Mouse (Mus musculus) G1E (cell line): ENCODE data around the gene Pld6. TPM values are rescaled to one million over a fixed set of nuclear protein-coding genes. Genes with fewer than 3 reads are reported as not detected.

Experiments used
- ATAC-seq: 2 replicates; pipeline ENCODE4 v1.8.0; 2016; ENCODE audit warnings: mild to moderate bottlenecking; ENCODE audit not compliant: insufficient number of reproducible peaks, poor library complexity, low FRiP score, severe bottlenecking; ENCODE audit errors: extremely low read depth
- DNase-seq: peaks from one replicate; pipeline ENCODE4 v3.0.0; 2012; ENCODE audit warnings: low spot score
- H3K27me3 ChIP-seq: 2 replicates; pipeline ENCODE4 v1.6.1; 2012; ENCODE audit warnings: mild to moderate bottlenecking, low read length, inconsistent platforms; ENCODE audit not compliant: insufficient read depth
- H3K36me3 ChIP-seq: replicated peaks from 2 replicates; pipeline ENCODE3; 2012; ENCODE audit warnings: mild to moderate bottlenecking, inconsistent platforms
- H3K4me1 ChIP-seq: 2 replicates; pipeline ENCODE4 v1.6.1; 2012; ENCODE audit warnings: low read depth, low read length, inconsistent platforms, mixed read lengths; ENCODE audit not compliant: insufficient read depth
- H3K4me3 ChIP-seq: 2 replicates; pipeline ENCODE4 v1.5.1; 2012; ENCODE audit warnings: low read depth, mild to moderate bottlenecking, inconsistent platforms, low read length, moderate library complexity, mixed read lengths
- H3K9me3 ChIP-seq: replicated peaks from 2 replicates; pipeline ENCODE4 v1.6.1; 2012; ENCODE audit warnings: inconsistent platforms
- CTCF ChIP-seq: IDR thresholded peaks from 2 replicates; pipeline ENCODE4 v1.5.1; 2012; ENCODE audit warnings: low read depth, low read length, inconsistent platforms, mixed read lengths
- GATA1 ChIP-seq: IDR thresholded peaks from 2 replicates; pipeline ENCODE4 v1.6.1; 2012; ENCODE audit warnings: borderline replicate concordance, low read length, inconsistent platforms, mixed read lengths
- GATA2 ChIP-seq: IDR thresholded peaks from 2 replicates; pipeline ENCODE4 v1.6.1; 2012; ENCODE audit warnings: low read depth, low read length, inconsistent platforms, borderline replicate concordance
- POLR2AphosphoS5 ChIP-seq: IDR thresholded peaks from 2 replicates; pipeline ENCODE4 v1.6.1; 2012; ENCODE audit warnings: low read depth, low read length, inconsistent platforms; ENCODE audit not compliant: insufficient replicate concordance
- TAL1 ChIP-seq: conservative IDR thresholded peaks from 2 replicates; pipeline ENCODE4 v1.6.1; 2012; ENCODE audit warnings: low read depth, low read length, inconsistent platforms, mixed read lengths
- polyA plus RNA-seq: library from polyadenylated mRNA; stranded (reverse); fragments of >175 nt; gene quantifications from 2 replicates; pipeline ENCODE4 v1.2.3, GENCODE M21; 2012
- total RNA-seq, 2 experiments: library from RNA; stranded (forward) in 1 of 2; stranded (reverse) in 1 of 2; fragments of 200-1000 nt in 1 of 2; fragments of >200 nt in 1 of 2; fragmentation: Nextera tagmentation in 1 of 2; gene quantifications; 2 replicates each; pipeline ENCODE4 v1.2.3; 2014 to 2017

Pld6 gene
- total and polyA plus RNA-seq, 3 experiments = not detected

DNA sequence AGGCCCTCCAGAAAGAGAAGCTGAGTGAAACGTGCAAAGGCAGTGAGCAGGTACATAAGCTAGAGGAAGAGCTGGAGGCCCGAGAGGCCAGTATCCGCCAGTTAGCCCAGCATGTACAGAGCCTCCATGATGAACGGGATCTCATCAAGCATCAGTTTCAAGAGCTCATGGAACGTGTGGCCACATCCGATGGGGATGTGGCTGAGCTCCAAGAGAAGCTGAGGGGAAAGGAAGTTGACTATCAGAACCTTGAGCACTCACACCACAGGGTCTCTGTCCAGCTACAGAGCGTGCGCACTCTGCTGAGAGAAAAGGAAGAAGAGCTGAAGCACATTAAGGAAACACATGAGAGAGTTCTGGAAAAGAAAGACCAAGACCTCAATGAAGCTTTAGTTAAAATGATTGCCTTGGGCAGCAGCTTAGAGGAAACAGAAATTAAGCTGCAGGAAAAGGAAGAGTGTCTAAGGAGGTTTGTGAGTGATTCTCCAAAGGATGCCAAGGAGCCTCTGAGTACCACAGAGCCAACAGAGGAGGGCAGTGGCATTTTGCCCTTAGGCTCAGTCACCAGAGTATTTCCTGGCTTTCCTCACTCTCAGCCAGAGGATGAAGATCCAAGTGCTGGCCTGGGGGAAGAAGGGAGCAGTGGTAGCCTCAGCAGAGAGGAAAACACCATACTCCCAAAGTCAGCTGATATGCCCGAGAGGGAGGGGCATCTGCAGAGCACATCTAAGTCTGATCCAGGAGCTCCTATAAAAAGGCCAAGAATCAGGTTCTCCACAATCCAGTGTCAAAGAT is 29.1 kb downstream of the Pld6 start:
- no peak overlapping the region for H3K4me3 ChIP-seq
- peaks cover 90% of the 10 kb centered on the region for H3K36me3 ChIP-seq
- ATAC-seq (no peak), DNase-seq (no peak)
- H3K27me3 ChIP-seq = no peaks in the 10 kb centered on the region
- H3K9me3 ChIP-seq = no peaks in the 10 kb centered on the region
- no peaks in the 10 kb centered on the region for H3K4me1 ChIP-seq
- TF ChIP-seq POLR2AphosphoS5 (no peak), GATA2 (no peak), CTCF (no peak), GATA1 (no peak), TAL1 (no peak)

DNA sequence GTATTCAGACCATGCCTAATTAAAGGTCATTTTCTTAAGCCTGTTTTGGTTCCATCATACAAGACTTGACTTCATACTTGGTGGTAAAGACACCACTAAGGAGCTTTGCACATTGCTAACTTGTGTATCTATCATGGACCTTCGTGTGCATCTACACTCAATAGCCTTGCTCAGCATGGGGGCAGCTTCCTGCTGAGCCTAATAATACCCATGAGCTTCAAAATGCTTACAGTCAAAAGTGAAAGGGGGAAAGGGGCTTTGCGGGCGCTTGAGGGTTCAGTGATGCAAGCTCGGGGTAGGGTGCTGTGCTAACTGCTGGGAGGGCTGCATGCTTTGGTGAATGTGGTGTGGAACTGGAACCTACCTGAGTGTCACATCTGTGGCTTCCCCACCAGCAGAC is 31.1 kb downstream of the Pld6 start:
- H3K36me3 ChIP-seq = peaks cover 92% of the 10 kb centered on the region
- no peaks in the 10 kb centered on the region for H3K4me1 ChIP-seq

DNA sequence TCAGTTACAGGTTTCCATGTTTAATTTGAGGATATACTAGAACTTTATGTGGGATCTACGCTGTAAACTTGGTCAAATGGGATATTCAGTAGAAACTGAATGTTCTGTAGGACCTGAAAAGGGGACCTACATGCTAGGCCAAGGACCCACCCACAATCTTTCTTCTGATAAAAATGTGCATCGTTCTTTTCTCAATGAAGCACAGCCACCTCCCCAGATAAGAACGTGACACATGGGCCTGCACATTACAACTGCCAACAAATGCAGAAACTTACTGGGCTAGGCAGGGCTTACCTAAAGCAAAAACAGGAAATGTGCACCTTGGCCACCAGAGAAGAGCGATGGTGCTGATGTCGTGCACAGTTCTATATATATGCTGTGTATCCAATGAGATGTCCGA is 32.9 kb downstream of the Pld6 start:
- peaks cover 92% of the 10 kb centered on the region for H3K36me3 ChIP-seq
- H3K4me1 ChIP-seq = no peaks in the 10 kb centered on the region
- no peaks in the 10 kb centered on the region for H3K27me3 ChIP-seq
- TF ChIP-seq GATA2 = no peak
- TF ChIP-seq GATA1 = no peak
- TF ChIP-seq CTCF = no peak
- no peak for TF ChIP-seq TAL1
- no peak for TF ChIP-seq POLR2AphosphoS5
- no peak overlapping the region for H3K4me3 ChIP-seq
- H3K9me3 ChIP-seq = no peaks in the 10 kb centered on the region
- DNase-seq (no peak), ATAC-seq (no peak)

More for the DNA sequence above, 31.1 kb downstream of the Pld6 start:
- Histone ChIP-seq H3K9me3 (no peaks in the 10 kb centered on the region), H3K4me3 (no peak overlapping the region), H3K27me3 (no peaks in the 10 kb centered on the region)
- DNase-seq (no peak), ATAC-seq (no peak)
- no peak for TF ChIP-seq CTCF
- no peak for TF ChIP-seq TAL1
- TF ChIP-seq POLR2AphosphoS5 = no peak
- no peak for TF ChIP-seq GATA1
- TF ChIP-seq GATA2 = no peak

DNA sequence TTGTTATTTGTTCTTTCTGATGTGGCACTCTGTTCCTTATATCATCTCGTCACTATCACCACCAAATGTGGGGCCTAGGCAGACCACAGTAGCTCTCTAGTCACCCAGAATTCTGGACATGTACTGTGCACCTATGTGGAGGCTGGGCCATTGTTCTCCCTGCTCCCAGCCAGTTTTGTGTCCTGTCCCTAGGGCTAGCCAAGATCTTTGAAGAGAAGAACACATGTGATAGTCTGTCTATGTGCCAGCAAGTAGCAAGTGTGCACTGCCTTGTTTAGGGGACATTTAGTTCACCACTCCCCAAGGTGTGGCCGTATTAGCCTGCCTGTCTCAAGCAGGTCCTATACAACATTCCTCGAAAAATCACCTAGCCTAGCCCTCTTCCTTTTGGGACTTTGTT is 38.4 kb downstream of the Pld6 start:
- no peak for TF ChIP-seq GATA1
- no peak for TF ChIP-seq GATA2
- no peak for TF ChIP-seq TAL1
- TF ChIP-seq POLR2AphosphoS5 = no peak
- TF ChIP-seq CTCF = no peak
- no peak for ATAC-seq
- Histone ChIP-seq H3K27me3 (no peaks in the 10 kb centered on the region), H3K4me3 (no peak overlapping the region), H3K36me3 (peaks cover 76% of the 10 kb centered on the region), H3K4me1 (no peaks in the 10 kb centered on the region), H3K9me3 (no peaks in the 10 kb centered on the region)
- no peak for DNase-seq

DNA sequence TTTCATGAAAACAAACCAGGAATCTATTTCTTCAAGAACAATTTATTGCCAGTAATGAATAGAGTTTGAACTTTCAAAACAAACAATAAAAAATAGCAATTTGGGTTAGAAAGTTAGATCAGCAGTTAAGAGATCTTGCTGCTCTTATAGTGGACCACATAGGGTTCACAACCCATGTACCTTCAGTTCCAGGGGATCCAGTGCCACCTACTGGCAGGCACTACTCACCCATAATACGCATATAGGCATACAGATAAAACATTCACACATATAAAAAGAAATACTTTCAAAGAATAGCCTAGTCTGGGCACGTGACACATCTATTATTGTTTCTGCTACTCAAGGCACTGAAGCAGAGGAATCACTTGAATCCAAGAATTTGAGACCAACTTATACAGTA is 40.8 kb downstream of the Pld6 start:
- ATAC-seq (no peak), DNase-seq (no peak)
- no peaks in the 10 kb centered on the region for H3K4me1 ChIP-seq
- no peaks in the 10 kb centered on the region for H3K27me3 ChIP-seq
- TF ChIP-seq GATA2 = no peak
- TF ChIP-seq CTCF = 0 out of 2 replicates have a peak, but pooled peaks have one; percentile 11
- no peak overlapping the region for H3K4me3 ChIP-seq
- no peaks in the 10 kb centered on the region for H3K9me3 ChIP-seq
- H3K36me3 ChIP-seq = peaks cover 81% of the 10 kb centered on the region

DNA sequence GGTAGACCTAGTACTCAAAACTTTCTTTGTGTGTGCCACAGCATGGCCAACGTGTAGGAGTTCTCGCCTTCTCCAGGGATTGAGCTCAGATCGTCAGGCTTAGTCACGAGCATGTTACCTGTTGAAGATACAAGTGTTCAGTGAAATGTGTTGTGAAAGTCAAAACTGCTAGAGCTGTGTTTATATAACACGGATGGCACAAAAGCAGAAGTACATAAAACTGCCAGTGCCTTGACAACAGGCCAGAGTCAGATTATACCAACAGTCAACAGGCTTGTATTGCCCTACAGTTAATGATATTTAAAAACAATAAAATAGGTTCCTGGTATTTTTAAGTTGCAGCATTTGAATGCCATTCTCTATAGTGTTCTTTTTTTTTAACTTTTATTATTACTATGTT is 41.6 kb downstream of the Pld6 start:
- H3K4me3 ChIP-seq = no peak overlapping the region
- DNase-seq = no peak
- no peaks in the 10 kb centered on the region for H3K4me1 ChIP-seq
- H3K9me3 ChIP-seq = no peaks in the 10 kb centered on the region
- ATAC-seq = no peak
- H3K36me3 ChIP-seq = peaks cover 81% of the 10 kb centered on the region
- TF ChIP-seq CTCF = no peak
- H3K27me3 ChIP-seq = no peaks in the 10 kb centered on the region
